In the genomic region with DNA sequence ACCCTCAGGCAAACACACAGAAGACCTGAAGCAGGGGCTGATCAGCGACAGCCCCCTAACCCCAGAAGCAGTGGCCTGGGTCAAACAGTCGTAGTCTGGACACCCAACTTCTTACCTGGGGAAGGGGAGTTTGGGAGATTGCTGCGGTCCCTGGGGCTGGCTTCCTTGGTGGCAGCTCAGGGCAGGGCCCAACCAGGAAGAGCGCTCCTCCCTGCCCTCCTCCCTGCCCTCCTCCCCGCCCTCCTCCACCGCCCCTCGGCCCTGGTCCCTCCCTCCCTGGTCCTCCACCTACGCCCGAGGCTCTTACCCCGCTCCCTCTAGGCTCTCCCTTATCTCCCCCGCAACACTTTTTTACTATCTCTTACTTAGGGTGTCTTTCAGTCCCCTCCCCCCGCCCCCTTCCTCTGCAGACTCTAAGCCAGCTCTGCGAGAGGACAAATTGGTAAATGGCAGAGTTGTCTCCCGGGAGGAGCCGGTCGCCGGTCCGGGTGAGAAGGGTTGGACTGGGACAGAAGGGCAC, we compare ENCODE assay signal across 9 mouse cellular contexts. TPM values are rescaled to one million over a fixed set of nuclear protein-coding genes. Genes with fewer than 3 reads are reported as not detected.
DNase-seq lines count a peak whose midpoint lies in the region; ATAC-seq and TF ChIP-seq lines count a peak whose summit lies in the region.
"Had no signal": no experiment of that assay in that cellular context is flagged by ENCODE, and none has a peak within 500 bp of the region (broad histone marks: within the 10 kb centered on the region; RNA-seq: fewer than 3 reads in every experiment).

No protein-coding gene starts in this region.

- peak; percentile 4 for DNase-seq in right cerebral cortex, adult 18-20 months
- DNase-seq in right cerebral cortex, postnatal 36 days (ENCODE audit: low spot score in 2 of 2): no peak
- DNase-seq in cerebellum, postnatal 10 days: peak; percentile 50 to 55
- DNase-seq in gastrocnemius, adult 2 months: peak; percentile 78
- peak; percentile 84 for DNase-seq in induced T-regulatory cell, adult 2 months (ENCODE audit: low read depth)
- DNase-seq in T-cell, adult 2 months (ENCODE audit: low spot score): no peak

- no peaks in the 10 kb centered on the region for H3K9me3 ChIP-seq in liver, embryonic 16.5 days (replicated peaks; ENCODE audit: control insufficient read depth, low read length)
- no peaks in the 10 kb centered on the region for H3K9me3 ChIP-seq in neural tube, embryonic 12.5 days

- peaks cover 18% of the 10 kb centered on the region for H3K36me3 ChIP-seq in liver, embryonic 16.5 days (ENCODE audit: control insufficient read depth, insufficient read depth)
- H3K36me3 ChIP-seq in neural tube, embryonic 12.5 days: no peaks in the 10 kb centered on the region

- H3K9ac ChIP-seq in liver, embryonic 16.5 days (ENCODE audit: low read depth, low read length): peak overlapping the region; percentile 83
- peak overlapping the region; percentile 63 for H3K9ac ChIP-seq in neural tube, embryonic 12.5 days

- ATAC-seq in liver, embryonic 16.5 days (ENCODE audit: low read depth): peak; percentile 95
- ATAC-seq in neural tube, embryonic 12.5 days (ENCODE audit: low FRiP score, low read depth): peak; percentile 65

- H3K4me1 ChIP-seq in liver, embryonic 16.5 days (ENCODE audit: control insufficient read depth, low read depth, low read length): peaks cover 50% of the 10 kb centered on the region
- H3K4me1 ChIP-seq in neural tube, embryonic 12.5 days: peaks cover 14% of the 10 kb centered on the region

- WGBS in liver, embryonic 16.5 days (ENCODE audit: insufficient replicate concordance): under 1% methylated on average over 16 of the region's 18 CpGs
- WGBS in neural tube, embryonic 12.5 days: 3% methylated on average over 14 of the region's 18 CpGs

- no peaks in the 10 kb centered on the region for H3K27me3 ChIP-seq in liver, embryonic 16.5 days (ENCODE audit: control insufficient read depth, insufficient read depth, low read depth, low read length)
- H3K27me3 ChIP-seq in neural tube, embryonic 12.5 days (replicated peaks): peaks cover 39% of the 10 kb centered on the region

- peak overlapping the region; percentile 73 for H3K4me3 ChIP-seq in gastrocnemius, adult 2 months
- H3K4me3 ChIP-seq in liver, embryonic 16.5 days (ENCODE audit: low read depth, low read length): peak overlapping the region; percentile 74
- peak overlapping the region; percentile 47 for H3K4me3 ChIP-seq in neural tube, embryonic 12.5 days

- intact Hi-C loops in gastrocnemius, adult 2 months (cut with DNase I): loop anchor here (1.0 to 5.0 kb wide), 2 partner anchors 50 to 93 kb away; partner anchors contain the start of gene Cdc42ep2

- TF ChIP-seq CTCF in gastrocnemius, adult 2 months (IDR thresholded peaks at IDR 0.05): no peak

- H3K4me2 ChIP-seq in liver, embryonic 16.5 days (ENCODE audit: low read depth, low read length): peak overlapping the region; percentile 96
- peak overlapping the region; percentile 82 for H3K4me2 ChIP-seq in neural tube, embryonic 12.5 days (replicated peaks)

- peak overlapping the region; percentile 97 for H3K27ac ChIP-seq in gastrocnemius, adult 2 months
- peak overlapping the region; percentile 95 for H3K27ac ChIP-seq in liver, embryonic 16.5 days (ENCODE audit: low read length)
- no peak overlapping the region for H3K27ac ChIP-seq in neural tube, embryonic 12.5 days

RNA-seq across cellular contexts. Expression of gene Capn1, which starts 0.6 kb away (rescaled TPM):
- 10 to 100 TPM; 87.0 to 93.7 TPM for total RNA-seq in gastrocnemius, adult 2 months (2021)
- polyA plus RNA-seq in liver, embryonic 16.5 days (2015; fragmentation: Nextera tagmentation; extraction: Ambion mirVana): 22.2 and 23.4 TPM in 2 replicates
- polyA plus RNA-seq in neural tube, embryonic 12.5 days (2016; fragmentation: Nextera tagmentation; extraction: Ambion mirVana): 5.6 and 6.4 TPM in 2 replicates

RNA-seq across cellular contexts. Expression of gene Slc22a20, which starts 29.1 kb away (rescaled TPM):
- total RNA-seq in gastrocnemius, adult 2 months (2021): not detected
- polyA plus RNA-seq in liver, embryonic 16.5 days (2015; fragmentation: Nextera tagmentation; extraction: Ambion mirVana): 0.06 TPM in 2 replicates
- polyA plus RNA-seq in neural tube, embryonic 12.5 days (2016; fragmentation: Nextera tagmentation; extraction: Ambion mirVana): not detected in 2 replicates
- total RNA-seq: gastrocnemius, adult 8-10 months had no signal

RNA-seq across cellular contexts. Expression of gene Syvn1, which starts 31.3 kb away (rescaled TPM):
- total RNA-seq in gastrocnemius, adult 2 months (2021): 10 to 100 TPM; 17.1 to 20.6 TPM
- 14.4 and 19.0 TPM in 2 replicates for polyA plus RNA-seq in liver, embryonic 16.5 days (2015; fragmentation: Nextera tagmentation; extraction: Ambion mirVana)
- 33.2 and 35.2 TPM in 2 replicates for polyA plus RNA-seq in neural tube, embryonic 12.5 days (2016; fragmentation: Nextera tagmentation; extraction: Ambion mirVana)

RNA-seq across cellular contexts. Expression of gene Mrpl49, which starts 42.5 kb away (rescaled TPM):
- 10 to 100 TPM; 24.6 to 30.9 TPM for total RNA-seq in gastrocnemius, adult 2 months (2021)
- polyA plus RNA-seq in liver, embryonic 16.5 days (2015; fragmentation: Nextera tagmentation; extraction: Ambion mirVana): 37.4 and 38.5 TPM in 2 replicates
- polyA plus RNA-seq in neural tube, embryonic 12.5 days (2016; fragmentation: Nextera tagmentation; extraction: Ambion mirVana): 66.0 and 68.6 TPM in 2 replicates

RNA-seq across cellular contexts. Expression of gene Fau, which starts 42.6 kb away (rescaled TPM):
- total RNA-seq in gastrocnemius, adult 2 months (2021): 100 to 1,000 TPM; 410 to 473 TPM
- polyA plus RNA-seq in liver, embryonic 16.5 days (2015; fragmentation: Nextera tagmentation; extraction: Ambion mirVana): 440 and 454 TPM in 2 replicates
- polyA plus RNA-seq in neural tube, embryonic 12.5 days (2016; fragmentation: Nextera tagmentation; extraction: Ambion mirVana): 635 and 643 TPM in 2 replicates

Comparison
In these comparisons a context has a peak if more than half of its experiments do, and no peak if none do; other contexts are left out.
1. DNase-seq: peak in right cerebral cortex, adult 18-20 months (single experiment), cerebellum, postnatal 10 days (2 of 2), gastrocnemius, adult 2 months (single experiment) and induced T-regulatory cell, adult 2 months (single experiment); none in right cerebral cortex, postnatal 36 days (0 of 2) and T-cell, adult 2 months (single experiment).
2. Peak in every context shown above with its lines, with median percentiles within 50 percentile points of each other: H3K4me3 ChIP-seq.